Mouse (Mus musculus): ENCODE measurements around the gene Nucb2. TPM values are rescaled to one million over a fixed set of nuclear protein-coding genes. Genes with fewer than 3 reads are reported as not detected.

The Nucb2 gene
- total and polyA plus RNA-seq, 3 experiments = 12.8 to 25.2 (median 20.0) TPM

- no peaks in the 10 kb centered on the region for H3K79me2 ChIP-seq (replicated peaks; ENCODE audit: control insufficient read depth, extremely low read depth, insufficient read depth, poor library complexity, severe bottlenecking)
- H3K9me3 ChIP-seq (replicated peaks; ENCODE audit: low read length) = peaks cover 2% of the 10 kb centered on the region
- DNase-seq (ENCODE audit: extremely low read depth) = no peak
- in situ Hi-C loops (cut with MboI; ENCODE audit: low pct_ligation_motif_present, low pct_unique_long_range_greater_than_20kb, low sequenced_read_pairs) (no loop called here), dilution Hi-C loops (cut with MboI; ENCODE audit: extremely low pct_ligation_motif_present, extremely low pct_unique_long_range_greater_than_20kb, low sequenced_read_pairs) (no loop called here)
- H3K4me1 ChIP-seq (ENCODE audit: control insufficient read depth in 1 of 2, insufficient read depth in 2 of 2) = peaks cover 0 to 9% of the 10 kb centered on the region in 2 experiments; a peak in 2 of 4 replicates
- no peak overlapping the region; the same call in 1 of the 2 replicates for H3K9ac ChIP-seq (ENCODE audit: insufficient read depth, low read depth)
- H3K27me3 ChIP-seq (replicated peaks) = no peaks in the 10 kb centered on the region
- H3K27ac ChIP-seq (ENCODE audit: insufficient read depth, low read depth) = no peak overlapping the region
- TF ChIP-seq POLR2A (IDR thresholded peaks at IDR 0.05; ENCODE audit: low read depth, low read length) (no peak), MAFK (IDR thresholded peaks at IDR 0.05; ENCODE audit: insufficient replicate concordance, low read length) (peak; percentile 95)
- H3K36me3 ChIP-seq (replicated peaks in 1 of 2; ENCODE audit: control insufficient read depth in 1 of 2, insufficient read depth in 1 of 2, low read length in 1 of 2) = no peaks in the 10 kb centered on the region
- H3K4me2 ChIP-seq (ENCODE audit: insufficient read depth, low read depth, poor library complexity, severe bottlenecking) = no peak overlapping the region
- H3K4me3 ChIP-seq (replicated peaks in 1 of 3; ENCODE audit: low read depth in 2 of 3, low read length in 2 of 3, poor library complexity in 1 of 3) = no peak overlapping the region
These were observed 52.7 kb downstream of the Nucb2 start for GRCm38 (mm10) chr7:116556834-116557233.

- H3K9ac ChIP-seq (ENCODE audit: insufficient read depth, low read depth) = no peak overlapping the region
- dilution Hi-C loops (cut with MboI; ENCODE audit: extremely low pct_ligation_motif_present, extremely low pct_unique_long_range_greater_than_20kb, low sequenced_read_pairs) = no loop called here
- no peak for DNase-seq (ENCODE audit: extremely low read depth)
These were observed 70.4 kb downstream of the Nucb2 start for GRCm38 (mm10) chr7:116574551-116574950.

More at GRCm38 (mm10) chr7:116574551-116574950, 70.4 kb downstream of the Nucb2 start:
- Histone ChIP-seq H3K4me1 (ENCODE audit: control insufficient read depth in 1 of 2, insufficient read depth in 2 of 2) (no peaks in the 10 kb centered on the region), H3K4me2 (ENCODE audit: insufficient read depth, low read depth, poor library complexity, severe bottlenecking) (no peak overlapping the region; the same call in 1 of the 2 replicates), H3K36me3 (replicated peaks in 1 of 2; ENCODE audit: control insufficient read depth in 1 of 2, insufficient read depth in 1 of 2, low read length in 1 of 2) (no peaks in the 10 kb centered on the region), H3K27ac (ENCODE audit: insufficient read depth, low read depth) (no peak overlapping the region), H3K4me3 (replicated peaks in 1 of 3; ENCODE audit: low read depth in 2 of 3, low read length in 2 of 3, poor library complexity in 1 of 3) (peak overlapping the region in 1 of 3 experiments; percentile 15), H3K27me3 (replicated peaks) (no peaks in the 10 kb centered on the region), H3K79me2 (replicated peaks; ENCODE audit: control insufficient read depth, extremely low read depth, insufficient read depth, poor library complexity, severe bottlenecking) (no peaks in the 10 kb centered on the region), H3K9me3 (replicated peaks; ENCODE audit: low read length) (no peaks in the 10 kb centered on the region)
- in situ Hi-C loops (cut with MboI; ENCODE audit: low pct_ligation_motif_present, low pct_unique_long_range_greater_than_20kb, low sequenced_read_pairs) = no loop called here
- no peak for TF ChIP-seq GABPA (IDR thresholded peaks at IDR 0.05; ENCODE audit: insufficient replicate concordance, low read depth, low read length)
- TF ChIP-seq SMC3 (IDR thresholded peaks at IDR 0.05; ENCODE audit: low read depth, low read length) = no peak
- TF ChIP-seq TBP (conservative IDR thresholded peaks at IDR 0.05; ENCODE audit: low read depth, low read length) = 0 out of 2 replicates have a peak, but pooled peaks have one; percentile 24

Other genes starting within 250 kb of the Nucb2 start
- 1.0 and 1.5 TPM in 2 replicates for gene Plekha7, start 196.0 kb upstream of the Nucb2 start, total RNA-seq (2012; rRNA removed)
- gene Plekha7, start 196.0 kb upstream of the Nucb2 start, total RNA-seq (2014; rRNA removed) = 0.23 and 0.59 TPM in 2 replicates
- 1.0 and 1.5 TPM in 2 replicates for gene Plekha7, start 196.0 kb upstream of the Nucb2 start, polyA plus RNA-seq (2012; ENCODE audit: insufficient read length, low read depth)
- 1,979 and 2,045 TPM in 2 replicates for gene Rps13, start 170.2 kb upstream of the Nucb2 start, total RNA-seq (2012; rRNA removed)
- 1,623 and 1,663 TPM in 2 replicates for gene Rps13, start 170.2 kb upstream of the Nucb2 start, total RNA-seq (2014; rRNA removed)
- gene Rps13, start 170.2 kb upstream of the Nucb2 start, polyA plus RNA-seq (2012; ENCODE audit: insufficient read length, low read depth) = 191 and 388 TPM in 2 replicates
- 13.9 and 14.3 TPM in 2 replicates for gene Pik3c2a, start 60.9 kb upstream of the Nucb2 start, total RNA-seq (2012; rRNA removed)
- gene Pik3c2a, start 60.9 kb upstream of the Nucb2 start, total RNA-seq (2014; rRNA removed) = 35.3 and 42.4 TPM in 2 replicates
- 9.2 and 10.9 TPM in 2 replicates for gene Pik3c2a, start 60.9 kb upstream of the Nucb2 start, polyA plus RNA-seq (2012; ENCODE audit: insufficient read length, low read depth)

Measured in CH12.LX (cell line).